Mouse (Mus musculus) frontal cortex, postnatal 25 days (tissue): ENCODE data around the gene Zfp46.
A peak's percentile ranks its signal among the peaks of the same experiment; 100 is the strongest.

Experiments
- DNase-seq, 2 experiments: peaks; one replicate each; pipeline ENCODE4 v3.0.0; 2022; ENCODE audit warnings: low spot score in 2 of 2

The Zfp46 gene

DNA sequence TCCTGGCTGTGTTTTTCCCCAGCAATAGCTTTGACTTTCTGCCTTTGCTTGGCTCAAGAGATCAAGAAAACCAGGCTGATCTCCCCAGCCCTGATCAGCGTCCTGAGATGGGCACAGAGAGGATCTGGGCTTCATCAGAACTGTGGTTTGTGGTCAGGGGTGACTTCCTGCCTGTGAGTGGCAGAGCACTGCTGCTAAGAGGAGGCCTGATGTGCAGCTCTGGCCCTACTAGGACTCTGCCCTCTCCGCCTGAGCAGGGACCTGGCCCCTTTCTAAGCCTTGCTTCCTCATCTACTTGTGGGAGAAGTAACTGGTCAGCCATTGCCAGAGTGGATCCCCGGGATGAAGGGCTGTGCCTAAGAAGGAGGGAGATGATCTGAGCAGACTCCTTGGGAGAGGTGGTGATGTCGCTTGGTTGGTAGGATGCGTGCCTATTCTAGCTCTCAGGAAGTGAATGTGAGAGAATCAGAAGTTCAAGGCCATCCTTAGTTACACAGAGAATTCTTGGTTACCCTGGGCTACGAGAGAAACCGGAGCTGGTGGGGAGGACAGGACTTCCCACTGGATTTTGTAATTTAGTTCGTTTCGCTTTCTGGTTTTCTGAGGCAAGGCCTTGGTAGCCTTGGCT lies 17.7 kb upstream of the Zfp46 start:
- DNase-seq: no peak

DNA sequence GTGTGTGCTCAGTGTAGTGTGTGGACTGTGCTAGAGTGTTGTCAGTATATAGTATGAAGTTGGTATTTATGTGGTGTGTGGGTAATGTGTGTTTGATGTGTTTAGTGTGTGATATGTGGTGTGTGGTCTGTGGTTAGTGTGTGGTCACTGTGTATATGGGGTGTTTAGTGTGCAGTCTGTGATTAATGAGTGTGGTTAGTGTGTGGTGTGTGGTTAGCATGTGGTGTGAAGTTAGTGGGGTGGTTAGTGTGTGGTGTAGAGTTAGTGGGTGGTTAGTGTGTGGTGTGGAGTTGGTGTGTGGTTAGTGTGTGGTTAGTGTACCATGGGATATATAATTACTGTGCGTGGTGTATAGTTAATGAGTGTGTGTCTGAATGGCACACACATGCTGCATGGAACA lies 15.6 kb upstream of the Zfp46 start:
- no peak for DNase-seq

DNA sequence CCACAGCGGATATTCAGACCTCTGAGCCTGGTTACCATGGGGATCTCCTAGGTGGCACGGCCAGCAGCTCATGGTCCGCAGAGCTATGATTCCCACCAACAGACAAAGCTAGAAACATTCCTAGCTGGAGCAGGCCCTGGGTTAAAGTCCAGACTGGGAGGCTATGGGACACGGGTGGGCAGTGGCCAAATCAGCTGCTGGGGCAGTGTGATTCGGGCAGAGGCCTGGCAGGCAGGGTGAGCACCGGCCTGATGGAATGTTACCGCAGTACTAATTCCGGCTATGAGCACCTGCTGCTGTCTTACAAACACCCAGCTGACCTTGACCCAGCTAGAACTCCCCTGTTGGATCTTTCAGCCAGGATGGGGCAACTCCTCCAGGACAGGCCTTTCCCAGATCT lies 13.8 kb upstream of the Zfp46 start:
- DNase-seq: no peak

DNA sequence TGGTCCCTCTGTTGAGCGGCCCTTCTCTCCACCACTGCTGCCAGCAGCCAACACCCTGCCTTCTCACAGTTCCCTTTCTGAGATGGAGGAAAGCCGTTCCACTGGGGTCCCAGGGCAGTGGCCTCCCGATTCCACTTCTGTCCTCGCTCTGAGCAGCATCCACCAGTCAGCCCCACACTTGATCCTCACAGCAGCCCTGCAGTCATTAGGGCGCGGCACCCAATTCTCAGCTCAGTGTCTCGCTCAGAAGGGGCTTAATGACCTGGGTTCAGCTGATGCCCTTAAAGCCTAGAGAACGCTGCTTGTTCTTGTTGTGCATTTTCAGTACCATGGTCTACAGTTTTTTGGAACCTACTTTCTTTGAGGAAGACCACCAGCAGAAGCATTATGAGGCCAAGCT lies 3.4 kb upstream of the Zfp46 start:
- no peak for DNase-seq

DNA sequence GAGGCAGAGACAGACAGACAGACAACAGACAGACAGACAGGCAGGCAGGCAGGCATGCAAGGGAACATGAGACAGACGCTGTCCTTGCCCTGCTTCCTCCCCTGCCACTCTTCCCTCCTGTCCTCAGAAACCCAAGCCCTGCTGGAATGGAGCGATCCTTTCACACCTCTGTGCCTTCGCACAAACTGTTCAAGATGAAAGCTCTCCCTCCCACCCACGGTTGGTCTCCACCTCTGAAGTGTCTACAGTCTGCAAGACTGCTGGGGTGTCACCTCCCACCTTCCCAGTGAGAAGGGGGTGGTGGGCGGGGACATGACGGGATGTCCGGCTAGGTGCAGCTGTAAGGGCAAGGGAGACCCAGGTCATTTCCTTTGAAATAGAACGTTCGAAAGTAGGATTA lies 2.9 kb upstream of the Zfp46 start:
- peak in 1 of 2 experiments; percentile 31 for DNase-seq

DNA sequence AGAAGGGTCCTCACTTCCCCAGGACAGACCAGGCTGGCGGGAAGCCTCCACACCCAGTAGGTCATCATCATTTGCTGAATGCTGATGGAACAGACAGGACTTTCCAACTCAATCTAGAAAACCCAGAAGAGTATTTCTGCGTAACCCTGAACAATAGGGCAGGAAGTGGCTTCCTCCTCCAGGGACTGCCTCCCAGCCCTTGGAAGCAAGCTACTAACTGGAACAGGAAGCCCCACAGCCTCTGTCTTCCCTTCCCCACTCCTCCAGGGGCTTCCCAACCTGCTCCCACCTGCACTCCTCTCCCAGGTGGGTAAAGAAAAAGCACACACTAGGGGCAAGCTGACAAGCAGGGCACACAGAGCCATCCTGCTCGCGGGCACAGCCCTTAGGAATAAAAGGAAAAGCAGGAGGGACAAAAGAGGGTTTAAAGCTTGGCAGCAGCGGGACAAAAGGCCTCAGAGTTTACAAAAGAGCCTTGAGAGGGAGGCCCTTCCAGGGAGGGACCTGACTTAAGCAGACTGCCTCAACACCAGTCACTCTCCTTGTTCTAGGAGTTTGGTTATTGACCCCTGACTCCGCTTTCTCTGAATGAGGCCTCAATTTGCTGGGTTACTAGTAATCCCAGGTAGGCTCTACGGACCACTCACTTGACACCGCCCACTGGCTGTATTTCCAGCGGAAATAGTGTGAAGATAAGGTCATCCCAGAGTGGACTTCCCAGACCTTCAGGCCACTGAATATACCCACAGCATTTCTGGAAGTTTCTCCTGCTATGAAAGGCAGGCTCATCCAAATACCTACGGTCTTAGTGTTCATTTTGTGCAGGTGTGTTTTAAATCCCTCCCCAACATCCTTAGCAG lies 1.6 kb upstream of the Zfp46 start:
- no peak for DNase-seq

DNA sequence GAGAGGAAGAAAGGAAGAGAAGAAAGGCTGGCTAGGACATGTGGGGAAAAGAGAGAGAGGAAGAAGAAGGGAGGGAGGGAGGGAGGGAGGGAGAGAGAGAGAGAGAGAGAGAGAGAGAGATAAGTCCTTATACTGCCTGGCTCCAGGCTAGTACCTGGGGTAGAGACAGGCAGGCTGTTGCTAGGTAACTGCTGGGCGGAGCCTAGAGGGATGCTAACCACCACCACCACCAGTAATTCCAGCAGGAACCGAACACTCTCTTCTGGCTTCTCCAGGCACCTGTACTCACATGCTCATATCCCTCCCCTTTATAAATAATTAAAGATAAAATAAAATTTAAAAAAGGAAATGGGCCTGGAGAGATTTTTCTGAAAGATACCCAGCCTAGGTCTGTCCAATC lies 700 bp upstream of the Zfp46 start:
- DNase-seq: no peak

DNA sequence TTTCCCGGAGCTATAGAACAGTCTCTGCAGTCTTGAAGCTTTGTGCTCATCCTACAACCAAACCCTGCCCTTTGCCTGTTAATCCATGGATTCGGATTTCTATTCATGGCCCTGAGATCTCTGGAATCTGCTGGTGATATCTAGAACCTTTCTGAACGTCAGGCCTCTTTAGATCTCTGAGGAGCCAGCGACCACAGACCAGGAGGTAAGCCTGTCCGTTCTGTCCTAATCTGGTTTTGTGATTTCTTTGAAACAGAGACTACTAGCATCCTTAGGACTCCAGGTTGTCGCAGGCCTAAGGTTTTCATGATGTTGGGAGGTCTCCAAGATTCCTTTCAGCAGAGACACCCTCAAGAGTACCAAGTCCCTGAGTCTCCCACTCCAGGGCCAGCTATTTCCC lies 408 bp downstream of the Zfp46 start:
- no peak for DNase-seq

DNA sequence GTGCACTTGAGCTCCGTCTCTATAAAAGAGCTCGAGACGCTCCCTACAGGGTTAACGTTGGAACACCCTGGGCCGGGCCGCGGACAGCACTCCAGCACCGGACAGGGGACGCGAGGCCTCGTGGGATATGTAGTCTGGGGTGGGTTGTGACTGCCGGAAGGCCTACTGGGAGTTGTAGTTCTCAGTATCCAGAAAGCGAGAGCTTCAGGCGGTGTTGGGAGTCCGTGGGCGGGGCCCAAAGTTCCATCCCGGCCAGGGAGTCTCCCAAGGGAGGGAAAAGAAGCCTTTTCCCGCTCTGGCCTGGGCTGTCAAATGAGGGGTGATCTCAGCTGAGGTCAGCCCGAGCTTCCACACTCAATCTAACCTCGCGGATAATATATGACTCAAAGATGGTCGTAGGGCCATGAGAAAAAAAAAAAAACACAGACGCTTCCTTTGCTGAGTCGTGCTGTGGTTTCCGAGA lies 896 bp downstream of the Zfp46 start:
- peak; percentile 78 to 87 for DNase-seq

DNA sequence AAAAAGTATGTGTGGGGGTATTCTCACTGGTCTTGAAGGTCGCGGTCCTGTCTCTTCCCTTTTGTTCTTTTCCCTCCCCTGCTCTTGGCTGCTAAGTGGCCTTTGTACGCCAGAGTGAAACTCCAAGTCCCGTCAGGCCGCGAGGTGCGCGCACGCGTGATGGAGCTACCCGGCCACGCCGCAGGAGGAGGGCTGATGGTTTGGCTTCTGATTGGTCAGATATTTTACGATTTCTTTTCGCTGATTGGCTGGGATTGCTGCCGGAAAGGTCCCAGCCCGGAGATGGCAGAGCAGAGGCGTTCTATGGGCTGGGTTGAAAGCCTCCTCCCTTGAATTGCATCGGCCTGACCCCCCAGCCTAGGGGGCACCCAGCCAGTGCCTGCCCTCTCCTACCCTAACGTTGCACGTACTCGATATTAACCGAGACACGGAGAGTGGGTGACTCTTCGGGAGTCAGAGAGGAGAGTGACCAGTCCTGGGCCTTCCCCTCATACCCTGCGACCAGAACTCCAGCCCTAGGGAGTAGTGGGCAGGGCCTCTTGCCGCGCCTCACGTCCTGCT lies 1.4 kb downstream of the Zfp46 start:
- peak; percentile 88 to 89 for DNase-seq

DNA sequence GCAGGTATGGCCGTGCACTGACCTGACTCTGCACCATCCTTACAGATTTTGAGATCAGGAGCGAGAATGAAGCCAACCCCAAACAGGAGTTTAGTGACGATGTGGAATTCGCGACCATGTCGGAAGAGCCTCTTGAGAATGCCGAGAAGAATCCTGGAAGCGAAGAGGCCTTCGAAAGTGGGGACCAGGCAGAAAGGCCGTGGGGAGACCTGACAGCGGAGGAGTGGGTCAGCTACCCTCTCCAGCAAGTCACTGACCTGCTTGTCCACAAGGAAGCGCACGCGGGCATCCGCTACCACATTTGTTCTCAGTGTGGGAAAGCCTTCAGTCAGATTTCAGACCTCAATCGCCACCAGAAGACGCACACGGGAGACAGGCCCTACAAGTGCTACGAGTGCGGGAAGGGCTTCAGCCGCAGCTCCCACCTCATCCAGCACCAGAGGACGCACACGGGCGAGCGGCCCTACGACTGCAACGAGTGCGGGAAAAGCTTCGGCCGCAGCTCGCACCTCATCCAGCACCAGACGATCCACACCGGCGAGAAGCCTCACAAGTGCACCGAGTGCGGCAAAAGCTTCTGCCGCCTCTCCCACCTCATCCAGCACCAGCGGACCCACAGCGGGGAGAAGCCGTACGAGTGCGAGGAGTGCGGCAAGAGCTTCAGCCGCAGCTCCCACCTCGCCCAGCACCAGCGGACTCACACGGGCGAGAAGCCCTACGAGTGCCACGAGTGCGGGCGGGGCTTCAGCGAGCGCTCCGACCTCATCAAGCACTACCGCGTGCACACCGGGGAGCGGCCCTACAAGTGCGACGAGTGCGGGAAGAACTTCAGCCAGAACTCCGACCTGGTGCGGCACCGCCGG lies 5.7 kb downstream of the Zfp46 start:
- DNase-seq: no peak

DNA sequence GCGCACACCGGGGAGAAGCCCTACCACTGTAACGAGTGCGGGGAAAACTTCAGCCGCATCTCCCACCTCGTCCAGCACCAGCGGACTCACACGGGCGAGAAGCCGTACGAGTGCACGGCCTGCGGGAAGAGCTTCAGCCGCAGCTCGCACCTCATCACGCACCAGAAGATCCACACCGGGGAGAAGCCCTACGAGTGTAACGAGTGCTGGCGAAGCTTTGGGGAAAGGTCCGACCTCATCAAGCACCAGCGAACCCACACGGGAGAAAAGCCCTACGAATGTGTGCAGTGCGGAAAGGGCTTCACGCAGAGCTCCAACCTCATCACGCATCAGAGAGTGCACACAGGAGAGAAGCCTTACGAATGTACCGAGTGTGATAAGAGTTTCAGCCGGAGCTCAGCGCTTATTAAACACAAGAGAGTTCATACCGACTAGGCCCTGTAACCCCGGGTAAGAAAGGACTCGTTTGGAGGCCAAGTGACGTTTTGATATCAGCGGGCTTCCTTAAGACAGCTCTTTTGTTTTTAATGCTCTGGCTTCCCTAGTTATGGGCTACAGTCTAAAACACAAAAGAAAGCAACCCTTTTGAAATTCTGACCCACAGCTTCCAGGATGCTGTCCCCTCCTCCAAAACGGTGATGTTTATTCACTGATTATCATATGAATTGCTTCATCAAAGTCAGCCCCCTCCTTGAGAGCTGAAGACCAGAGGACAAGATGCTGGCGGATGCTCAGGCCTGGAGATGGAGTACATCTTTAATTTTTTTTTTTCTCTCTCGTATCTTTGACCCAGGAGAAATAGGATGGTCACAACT lies 6.5 kb downstream of the Zfp46 start:
- DNase-seq: no peak

DNA sequence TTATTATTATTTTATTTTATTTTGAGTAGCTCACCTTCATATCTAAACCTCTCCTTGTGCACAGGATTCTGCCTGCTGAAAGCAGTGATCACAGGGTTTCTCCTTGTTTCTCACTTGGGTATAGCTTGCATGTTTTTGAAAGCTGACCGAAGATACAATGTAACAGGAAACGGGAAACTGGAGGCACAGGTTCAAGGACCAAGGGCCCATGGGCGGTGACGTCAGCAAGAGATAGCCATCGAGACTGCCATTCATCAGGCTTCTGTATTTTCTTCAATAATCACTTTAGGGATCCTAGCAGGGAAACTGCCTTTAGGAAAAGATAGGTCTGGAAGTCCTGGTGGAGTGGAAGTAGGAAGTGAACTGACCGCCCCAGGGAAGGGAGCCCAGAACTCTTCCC lies 7.2 kb downstream of the Zfp46 start:
- DNase-seq: no peak

DNA sequence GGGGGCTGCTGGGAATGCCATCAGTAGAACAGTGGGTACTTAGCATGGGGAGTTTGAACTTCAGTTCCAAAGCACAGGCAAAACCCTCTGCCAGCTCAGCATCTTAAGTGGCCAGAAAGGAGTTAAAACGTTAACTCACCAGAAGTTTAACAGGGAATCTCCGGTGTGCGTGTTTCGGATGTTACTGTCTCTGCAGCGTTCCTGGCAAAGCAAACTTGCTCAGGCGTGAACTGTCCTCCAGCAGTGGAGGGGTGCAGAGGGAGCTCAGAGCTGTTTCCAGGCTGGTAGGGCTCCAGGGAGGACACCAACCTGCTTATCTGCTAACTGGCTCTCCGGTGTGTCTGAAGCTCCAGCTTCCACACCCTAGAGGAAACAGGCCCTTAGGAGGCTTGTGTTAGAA lies 11.5 kb downstream of the Zfp46 start:
- DNase-seq: no peak

DNA sequence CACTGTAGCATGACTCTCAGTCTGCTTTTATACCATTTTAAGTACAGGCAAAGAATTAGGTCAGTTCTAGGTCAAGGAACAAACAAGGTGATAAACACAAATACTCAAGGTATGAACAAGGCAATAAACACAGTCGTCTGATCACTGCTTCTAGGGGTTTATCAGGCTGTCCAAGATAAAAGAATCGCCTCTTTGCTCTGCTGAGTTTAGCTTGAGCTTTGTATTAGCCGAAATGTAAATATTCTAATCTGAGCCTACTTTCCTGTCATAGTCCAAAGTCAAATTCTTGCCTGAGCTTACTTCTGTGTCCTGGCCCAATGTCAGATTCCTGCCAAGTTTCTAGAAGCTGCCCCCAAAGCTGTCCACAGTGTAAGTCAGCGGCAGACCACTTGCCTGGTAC lies 18.0 kb downstream of the Zfp46 start:
- no peak for DNase-seq

DNA sequence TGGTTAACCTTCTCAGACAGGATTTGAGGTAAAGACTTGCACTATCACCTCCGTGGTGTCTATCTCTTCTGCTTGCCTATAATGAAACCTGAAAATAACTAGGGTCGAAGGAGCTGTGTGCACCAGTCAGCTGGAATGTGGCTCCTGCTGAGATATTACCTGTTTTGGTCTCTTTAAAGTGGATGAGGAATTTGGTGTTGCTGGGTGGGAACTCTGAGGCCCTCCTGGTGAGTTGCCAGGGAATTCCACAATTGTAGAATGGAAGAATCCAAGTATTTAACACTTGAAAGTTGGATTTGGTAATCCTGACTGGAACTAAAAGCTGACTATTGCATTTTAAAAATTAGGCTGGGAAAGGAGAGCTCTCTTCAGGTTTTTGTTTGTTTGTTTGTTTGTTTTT lies 19.7 kb downstream of the Zfp46 start:
- DNase-seq: no peak

DNA sequence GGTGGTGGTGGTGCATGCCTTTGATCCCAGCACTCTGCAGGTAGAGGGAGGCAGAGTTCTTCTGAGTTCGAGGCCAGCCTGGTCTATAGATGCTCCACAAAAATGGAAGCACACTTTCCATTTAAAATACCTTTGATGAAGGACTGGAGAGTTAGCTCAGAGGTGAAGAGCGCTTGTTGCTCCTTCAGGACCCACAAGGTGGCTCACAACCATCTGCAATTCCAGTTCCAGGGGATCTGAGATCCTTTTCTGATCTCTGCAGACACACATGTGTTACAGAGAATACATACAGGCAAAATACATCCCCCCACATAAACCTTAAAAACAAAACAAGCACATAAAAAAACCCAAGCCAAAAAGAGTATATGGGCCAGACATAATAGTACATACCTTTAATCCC lies 23.9 kb downstream of the Zfp46 start:
- no peak for DNase-seq

DNA sequence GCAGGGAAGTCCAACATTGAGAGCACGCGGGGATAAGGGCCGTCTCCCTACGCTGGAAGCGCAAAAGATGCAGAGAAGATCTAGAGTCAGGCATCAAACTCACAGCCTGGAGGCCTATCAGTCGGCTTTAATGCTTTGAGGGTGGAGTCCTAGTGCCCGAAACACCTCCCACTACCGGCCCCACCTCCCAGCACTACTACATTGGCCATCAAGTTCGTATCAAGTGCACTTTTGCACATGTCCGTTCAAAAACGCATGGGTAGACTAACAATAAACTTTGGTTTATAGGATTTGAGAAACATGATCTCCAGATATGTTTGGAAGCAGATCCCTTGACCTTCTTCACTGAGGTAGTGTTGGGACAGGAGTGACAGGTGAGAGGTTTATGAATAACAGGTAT lies 25.3 kb downstream of the Zfp46 start:
- DNase-seq: no peak

DNA sequence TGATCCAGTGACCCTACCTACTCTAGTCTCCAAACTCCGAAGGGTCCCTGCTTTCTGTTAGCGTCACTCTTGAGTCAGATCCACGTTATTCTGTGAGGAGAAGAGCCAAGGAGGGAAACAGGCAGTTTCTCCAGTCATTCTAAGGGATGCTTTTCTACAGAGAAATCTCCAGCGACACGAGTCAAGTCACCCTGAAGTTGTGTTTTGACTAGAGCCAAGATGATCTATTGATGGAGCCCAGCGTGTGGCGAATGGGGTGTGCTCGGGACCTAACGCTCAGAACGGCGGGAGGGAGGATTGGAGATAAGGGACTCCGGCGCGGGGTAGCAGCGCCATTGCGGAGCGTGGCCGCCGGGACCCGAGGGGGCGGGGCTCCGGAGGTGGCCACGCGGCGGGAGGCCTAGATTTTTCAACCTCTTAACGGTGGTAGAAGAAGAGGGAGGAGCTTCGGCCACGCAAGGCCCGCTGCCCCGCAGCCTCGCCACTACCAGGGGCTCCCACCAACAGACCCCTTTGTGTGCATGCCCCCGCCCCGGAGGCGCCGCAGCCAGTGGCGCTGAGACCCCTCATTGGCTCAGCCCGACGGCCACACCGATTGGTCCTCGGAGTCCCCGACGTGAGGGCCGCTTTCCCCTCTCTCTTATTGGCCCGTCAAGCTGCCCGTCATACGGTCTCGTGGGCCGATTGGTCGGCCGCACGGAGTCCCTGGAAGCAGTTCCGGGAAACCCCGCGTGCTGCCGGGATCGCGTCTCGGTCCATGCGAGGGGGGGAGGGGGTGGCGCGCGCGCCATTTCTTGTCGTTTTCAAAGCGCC lies 26.0 kb downstream of the Zfp46 start, which contains the start of gene Hnrnpr:
Gene Hnrnpr, plus strand, starts transcription at position 714 of the 813 bp plus-strand sequence.
- peak; percentile 98 for DNase-seq
